Mouse (Mus musculus): Measurements from ENCODE around the gene Gm12184.

DNA sequence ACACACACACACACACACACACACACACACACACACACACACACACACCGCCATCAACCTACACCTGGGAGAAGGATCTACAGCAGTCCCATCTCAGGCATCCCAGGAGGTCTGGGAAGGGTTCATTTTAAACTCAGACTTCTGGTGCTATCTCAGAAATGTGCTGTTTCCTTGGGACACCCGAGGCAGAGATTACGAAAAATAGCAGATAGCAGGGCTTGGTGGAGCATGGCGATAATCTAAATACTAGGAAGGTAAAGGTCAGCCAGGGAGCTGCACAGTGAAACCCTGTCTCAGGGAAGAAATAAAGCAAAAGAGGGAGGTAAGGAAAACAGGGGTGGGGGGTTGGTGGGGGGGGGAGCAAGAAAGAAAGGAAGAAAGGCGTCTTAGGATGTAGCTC is 29.2 kb downstream of the Gm12184 start:
- TF ChIP-seq ZNF384 (IDR thresholded peaks at IDR 0.05; ENCODE audit: low read depth, low read length) (no peak), MAFK (IDR thresholded peaks at IDR 0.05; ENCODE audit: insufficient read depth, low read depth, low read length) (no peak), HCFC1 (IDR thresholded peaks at IDR 0.05; ENCODE audit: borderline replicate concordance, insufficient read depth, low read length) (no peak), CHD2 (IDR thresholded peaks at IDR 0.05; ENCODE audit: low read depth, low read length) (no peak)

Measured in ES-E14 (cell line).